Mouse (Mus musculus) megakaryocyte, embryonic 14.5 days (primary cell): Measurements from ENCODE around the gene Olfr266. TPM values are rescaled to one million over a fixed set of nuclear protein-coding genes. Genes with fewer than 3 reads are reported as not detected.

Experiments used
- H3K27me3 ChIP-seq: replicated peaks from 2 replicates; pipeline ENCODE3; 2012; ENCODE audit warnings: inconsistent platforms
- H3K36me3 ChIP-seq: replicated peaks from 2 replicates; pipeline ENCODE3; 2012; ENCODE audit warnings: low read length, inconsistent platforms, mixed read lengths
- H3K4me1 ChIP-seq: 2 replicates; pipeline ENCODE4 v1.6.1; 2012; ENCODE audit warnings: inconsistent platforms
- H3K4me3 ChIP-seq: replicated peaks from 2 replicates; pipeline ENCODE3; 2012; ENCODE audit warnings: moderate library complexity, mild to moderate bottlenecking, inconsistent platforms
- H3K9me3 ChIP-seq: 2 replicates; pipeline ENCODE4 v1.6.1; 2012; ENCODE audit warnings: inconsistent platforms
- FLI1 ChIP-seq: IDR thresholded peaks from 2 replicates; pipeline ENCODE4 v1.6.1; 2012; ENCODE audit warnings: low read length, inconsistent platforms, mixed read lengths
- polyA plus RNA-seq: library from polyadenylated mRNA; stranded (reverse); fragments of >175 nt; gene quantifications from 2 replicates; pipeline ENCODE4 v1.2.3, GENCODE M21; 2012; ENCODE audit warnings: low replicate concordance; ENCODE audit not compliant: insufficient read depth

Olfr266 gene
- polyA plus RNA-seq, 1 experiment, result not detected

DNA sequence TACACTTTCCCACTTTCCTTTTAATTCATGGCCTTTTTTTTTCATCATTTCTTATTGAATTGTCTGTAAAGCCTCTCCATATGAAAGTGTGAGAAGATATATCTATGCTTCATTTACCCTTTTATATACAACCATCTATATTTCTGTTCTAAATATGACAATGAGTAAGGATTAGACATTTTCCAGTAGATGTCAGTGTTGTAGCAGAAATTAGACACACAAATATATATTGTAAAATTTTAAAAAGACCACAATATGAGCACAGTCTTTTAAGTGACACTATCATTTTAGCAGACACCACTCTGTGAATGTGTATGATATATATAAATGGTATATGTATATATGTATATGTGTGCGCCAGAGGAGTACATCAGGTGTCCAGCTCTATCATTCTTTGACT lies 54.3 kb downstream of the Olfr266 start:
- no peaks in the 10 kb centered on the region for H3K9me3 ChIP-seq
- no peak for TF ChIP-seq FLI1
- no peaks in the 10 kb centered on the region for H3K4me1 ChIP-seq
- no peaks in the 10 kb centered on the region for H3K36me3 ChIP-seq
- H3K27me3 ChIP-seq, result no peaks in the 10 kb centered on the region
- H3K4me3 ChIP-seq, result no peak overlapping the region

Other genes starting within 250 kb of the Olfr266 start
- 0.28 TPM in 1 of 2 replicates, not detected in the other for gene Lrif1, start 141.3 kb downstream of the Olfr266 start, polyA plus RNA-seq
- gene Cd53, start 36.1 kb downstream of the Olfr266 start, polyA plus RNA-seq, result 2.6 TPM in 1 of 2 replicates, not detected in the other
- gene Kcna3, start 209.9 kb upstream of the Olfr266 start, polyA plus RNA-seq, result 9.2 and 16.7 TPM in 2 replicates